Mouse (Mus musculus) heart, postnatal 10 days (tissue): Measurements from ENCODE around the gene Gm10642. TPM values are rescaled to one million over a fixed set of nuclear protein-coding genes. Genes with fewer than 3 reads are reported as not detected.

ENCODE experiments used
- DNase-seq, 2 experiments: peaks; one replicate each; pipeline ENCODE4 v3.0.0; 2021
- intact Hi-C: fragments of 180-260 bp; cut with DNase I; formaldehyde crosslinking; loops from one replicate; pipeline ENCODE4 v1.15.1; 2025
- total RNA-seq, 2 experiments: library from RNA; stranded (reverse); gene quantifications; 2 replicates each; pipeline ENCODE4 v1.2.3; 2021

Gene Gm10642
- under 1 TPM; 0.74 to 0.93 TPM for total RNA-seq

- DNase-seq, result peak; percentile 63 to 64
- intact Hi-C loops, result no loop called here
Measured at GRCm38 (mm10) chr9:70656130-70657007, at the start of gene Gm10642. Gene Gm10642, plus strand, starts transcription at chr9:70656251.

GRCm38 (mm10) chr9:70611026-70611673, 44.9 kb upstream of the Gm10642 start:
- DNase-seq, result peak in 1 of 2 experiments; percentile 26

DNA sequence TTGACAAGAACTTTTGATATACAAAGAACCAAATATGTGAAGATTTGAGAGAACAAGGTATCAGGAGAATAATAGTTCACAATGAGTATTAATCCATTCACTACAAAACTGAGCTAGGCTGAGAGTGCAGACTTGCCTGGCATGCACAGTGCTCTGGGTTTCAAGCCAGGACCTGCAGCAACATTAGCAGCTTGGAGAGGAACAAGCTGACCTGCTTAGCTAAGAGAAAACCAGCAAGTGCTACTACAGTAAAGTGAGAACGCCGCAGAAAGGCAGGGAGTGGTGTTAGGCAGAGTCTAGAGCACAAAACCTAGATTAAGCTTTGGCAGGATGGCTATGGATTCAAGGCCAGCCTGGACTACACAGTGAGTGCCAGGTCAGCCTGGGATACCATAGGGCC, 26.3 kb upstream of the Gm10642 start:
- intact Hi-C loops, result no loop called here
- DNase-seq, result no peak

More at GRCm38 (mm10) chr9:70611026-70611673, 44.9 kb upstream of the Gm10642 start:
- intact Hi-C loops, result no loop called here

GRCm38 (mm10) chr9:70631665-70632064, 24.4 kb upstream of the Gm10642 start:
- intact Hi-C loops, result no loop called here
- DNase-seq, result no peak

GRCm38 (mm10) chr9:70636748-70637147, 19.3 kb upstream of the Gm10642 start:
- intact Hi-C loops, result no loop called here
- DNase-seq, result no peak

DNA sequence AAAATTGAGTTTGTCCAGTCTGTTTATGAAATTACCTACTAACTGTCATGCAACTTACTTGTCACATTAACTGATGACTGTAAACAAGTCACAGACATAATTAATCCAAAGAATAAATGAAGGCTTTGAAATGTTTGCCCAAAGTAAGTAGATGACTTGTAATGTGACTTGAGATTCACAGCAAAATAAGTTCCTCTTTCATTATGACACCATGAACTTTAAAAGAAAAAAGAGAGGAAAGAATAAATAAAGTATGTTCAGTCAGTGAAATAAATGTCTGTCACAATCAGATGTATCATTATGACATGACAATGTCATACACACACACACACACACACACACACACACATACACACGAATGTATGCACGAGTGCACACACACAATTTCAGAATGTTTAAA, 5.8 kb upstream of the Gm10642 start:
- intact Hi-C loops, result no loop called here
- no peak for DNase-seq

DNA sequence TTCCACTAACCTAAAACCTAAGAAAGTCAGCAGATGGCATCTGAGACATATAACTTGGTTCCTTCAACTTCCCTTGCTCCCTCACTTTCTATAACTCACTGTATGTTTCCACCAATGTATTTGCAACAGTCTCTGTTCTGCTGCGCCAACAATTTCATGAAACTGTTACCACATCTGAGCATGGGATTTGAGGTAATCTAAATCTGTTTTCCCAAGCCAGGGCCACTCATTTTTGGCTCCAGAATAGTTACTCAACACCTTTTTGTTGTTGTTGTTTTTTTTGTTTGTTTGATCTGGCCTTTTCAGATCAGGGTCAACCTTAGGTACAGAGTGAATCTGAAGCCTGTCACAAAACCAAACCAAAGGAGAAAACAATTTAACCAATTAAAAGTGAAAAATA, 5.1 kb upstream of the Gm10642 start:
- DNase-seq, result no peak
- intact Hi-C loops, result no loop called here

DNA sequence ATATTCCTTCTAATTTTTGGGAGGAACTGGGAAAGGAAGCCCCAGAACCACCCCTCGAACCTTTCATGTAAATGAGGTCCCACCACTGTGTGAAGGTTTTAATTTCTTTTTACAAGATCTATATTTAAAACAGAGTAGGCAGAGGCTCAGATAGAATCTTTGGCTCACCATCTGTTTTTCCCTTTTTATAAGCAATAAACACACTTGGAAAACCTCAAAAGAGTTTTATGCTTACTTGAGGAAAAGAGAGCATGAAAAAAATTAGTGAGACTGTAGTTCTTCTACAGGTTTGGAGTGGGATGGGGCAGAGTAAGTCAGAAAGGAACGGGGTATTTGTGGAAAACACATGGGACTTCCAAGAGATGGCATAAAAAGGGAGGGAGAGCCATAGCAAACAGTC, 3.8 kb upstream of the Gm10642 start:
- intact Hi-C loops, result no loop called here
- DNase-seq, result no peak

DNA sequence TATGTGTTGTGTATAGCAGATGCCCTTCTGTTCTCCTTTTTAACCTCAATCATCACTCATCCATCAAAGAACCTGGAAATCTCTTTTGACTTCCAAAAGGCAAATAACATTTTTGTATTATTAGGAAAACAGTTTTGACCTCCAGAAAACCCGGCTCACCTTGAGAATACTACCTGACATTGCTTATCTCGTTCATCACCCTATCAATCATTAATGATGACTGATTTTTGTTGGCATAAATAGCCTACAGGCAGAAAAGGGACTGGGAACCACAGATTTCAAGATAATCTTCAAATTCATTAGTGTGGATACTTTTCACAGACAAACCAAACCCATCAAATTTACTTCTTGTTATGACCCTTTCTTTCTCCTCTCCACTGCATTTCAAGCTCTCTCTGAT, 2.2 kb upstream of the Gm10642 start:
- DNase-seq, result no peak
- intact Hi-C loops, result no loop called here

DNA sequence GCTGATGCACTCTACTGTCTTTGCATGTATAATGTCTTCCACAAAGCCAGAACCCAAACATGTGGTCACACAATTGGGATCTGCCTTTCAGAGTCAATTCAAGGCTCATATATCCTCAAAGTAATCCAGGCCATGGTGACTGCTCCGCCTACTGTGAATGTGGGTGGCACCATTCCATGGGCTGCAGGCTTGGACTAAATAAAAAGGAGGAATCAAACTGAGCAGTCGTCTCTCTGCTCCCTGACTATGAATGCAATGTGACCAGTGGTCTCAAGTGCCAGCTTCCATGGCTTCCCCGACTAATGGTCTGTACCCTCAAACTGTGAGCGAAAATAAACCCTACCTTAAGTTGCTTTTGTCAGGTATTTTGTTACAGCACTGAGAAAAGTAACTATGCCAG, 1.6 kb upstream of the Gm10642 start:
- DNase-seq, result no peak
- intact Hi-C loops, result no loop called here

DNA sequence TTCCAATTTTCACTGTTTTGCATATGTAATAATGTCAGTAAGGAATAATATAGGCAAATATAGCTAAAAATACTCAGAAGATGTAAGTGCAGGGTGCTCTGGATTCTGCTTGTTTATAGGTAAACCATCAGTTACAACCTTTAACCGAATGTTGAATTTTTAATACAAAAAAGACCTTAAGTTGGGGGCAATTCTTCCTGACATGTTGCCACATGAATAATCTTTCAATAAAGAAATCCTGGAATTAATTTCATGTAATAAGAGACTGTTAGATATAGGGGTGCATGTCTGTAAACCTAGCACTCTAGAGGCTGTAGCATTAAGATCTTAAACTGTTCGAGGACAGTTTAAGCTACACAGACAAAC, 304 bp upstream of the Gm10642 start:
- DNase-seq, result no peak
- intact Hi-C loops, result no loop called here

- intact Hi-C loops, result no loop called here
- peak; percentile 97 to 98 for DNase-seq
Measured at GRCm38 (mm10) chr9:70657013-70657967, 1.2 kb downstream of the Gm10642 start, which contains the start of gene Mindy2. Gene Mindy2, minus strand, starts transcription at chr9:70657174.

- intact Hi-C loops, result no loop called here
- no peak for DNase-seq
Measured at GRCm38 (mm10) chr9:70658266-70658665, 2.2 kb downstream of the Gm10642 start.

DNA sequence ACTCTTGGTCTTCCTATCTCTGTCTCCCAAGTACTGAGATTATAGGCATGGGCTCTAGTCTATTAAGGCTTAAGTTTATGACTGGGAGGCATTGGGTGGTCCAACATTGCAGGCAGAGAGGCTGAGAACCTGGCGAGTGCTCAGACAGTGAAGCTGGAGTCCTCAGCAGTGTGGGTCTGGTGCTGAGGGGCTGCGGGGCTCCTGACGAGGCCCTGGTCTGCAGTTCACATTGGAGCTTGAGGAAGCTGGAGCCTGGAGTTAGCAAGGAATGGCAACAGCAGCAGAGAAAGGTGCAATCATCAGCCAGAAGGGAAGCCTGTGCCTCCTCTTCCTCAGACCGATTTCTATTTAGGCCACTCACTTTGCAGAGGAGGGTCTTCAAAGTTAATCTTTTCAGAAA, 8.8 kb downstream of the Gm10642 start:
- intact Hi-C loops, result loop anchor here (10.0 kb wide), 1 partner anchor 520 kb away; no protein-coding TSS in a partner anchor
- DNase-seq, result no peak

DNA sequence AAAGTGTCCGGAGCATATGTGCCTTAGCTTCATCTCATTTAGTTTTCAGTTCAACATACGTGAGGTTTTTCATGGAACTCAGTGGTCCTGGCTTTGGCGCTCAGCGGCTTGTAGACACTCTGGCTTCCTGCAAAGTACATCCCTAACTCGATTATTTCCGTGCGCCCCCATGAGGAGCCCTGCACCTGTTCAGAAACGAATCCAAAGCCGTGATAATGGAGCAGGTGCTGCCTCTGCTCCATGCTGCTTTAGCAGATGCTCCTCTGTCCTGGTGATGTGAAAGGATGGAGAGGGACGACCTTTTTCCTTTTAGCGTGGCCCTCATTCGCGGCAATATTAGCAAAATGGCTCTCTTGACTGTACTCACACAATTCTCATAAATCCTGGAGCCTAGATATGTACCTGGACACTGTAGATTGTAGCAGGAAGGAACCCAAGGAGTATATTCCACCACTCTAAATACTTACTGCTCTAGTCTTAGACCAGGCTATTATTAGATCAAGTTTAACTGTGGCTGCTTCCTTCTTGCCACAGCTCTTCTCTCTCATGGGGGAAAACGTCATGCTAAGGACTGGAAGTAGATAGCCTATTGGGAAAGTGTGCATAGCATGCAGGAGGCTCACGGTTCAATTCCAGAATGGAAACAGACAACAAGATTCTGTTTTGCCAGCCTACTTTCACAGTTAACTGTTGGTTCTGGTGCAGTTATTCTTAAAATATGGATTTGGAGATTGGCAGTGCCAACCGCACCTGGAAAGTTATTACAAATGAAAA, 9.5 kb downstream of the Gm10642 start:
- intact Hi-C loops, result loop anchor here (10.0 kb wide), 1 partner anchor 519 kb away; no protein-coding TSS in a partner anchor
- DNase-seq, result no peak

GRCm38 (mm10) chr9:70666811-70667210, 10.8 kb downstream of the Gm10642 start:
- intact Hi-C loops, result loop anchor here (10.0 kb wide), 1 partner anchor 518 kb away; no protein-coding TSS in a partner anchor
- DNase-seq, result peak in 1 of 2 experiments; percentile 29

GRCm38 (mm10) chr9:70668048-70668447, 12.0 kb downstream of the Gm10642 start:
- DNase-seq, result no peak
- intact Hi-C loops, result loop anchor here (10.0 kb wide), 1 partner anchor 517 kb away; no protein-coding TSS in a partner anchor

DNA sequence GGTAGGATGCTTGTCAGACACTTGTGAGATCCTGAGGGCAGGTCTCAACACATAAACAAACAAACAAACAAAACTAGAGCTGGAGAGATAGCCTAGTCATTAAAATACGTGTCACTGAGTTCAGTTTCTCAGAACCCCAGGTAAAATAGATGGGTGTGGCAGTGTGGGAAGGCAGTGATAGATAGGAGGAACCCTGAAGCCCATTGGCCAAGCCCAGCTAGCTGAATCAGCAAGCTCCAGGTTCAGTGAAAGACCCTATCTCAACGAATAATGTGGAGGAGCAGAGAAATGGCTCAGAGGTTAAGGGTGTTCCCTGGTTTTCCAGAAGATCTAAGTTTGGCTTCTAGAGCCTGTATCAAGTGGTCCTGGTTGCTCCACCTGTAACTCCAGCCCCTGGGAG, 13.1 kb downstream of the Gm10642 start:
- no peak for DNase-seq
- intact Hi-C loops, result loop anchor here (10.0 kb wide), 1 partner anchor 516 kb away; no protein-coding TSS in a partner anchor

DNA sequence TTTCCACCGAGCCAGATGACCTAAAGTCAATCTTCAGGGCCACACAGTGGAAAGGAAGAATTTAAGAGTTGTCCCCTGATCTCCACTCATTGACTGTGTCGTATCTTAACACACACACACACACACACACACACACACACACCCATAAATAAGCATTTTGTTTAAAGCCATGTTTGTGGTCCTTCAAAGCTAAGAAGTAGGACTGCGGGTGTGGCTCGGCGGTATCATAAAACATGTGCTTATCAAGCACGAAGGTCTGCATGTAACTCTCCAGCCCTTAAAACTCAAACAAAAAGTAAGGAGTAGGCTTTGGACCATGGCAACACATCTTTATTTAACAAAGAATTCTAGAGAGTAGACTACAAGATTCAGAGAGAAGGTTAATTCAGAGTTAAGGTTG, 14.3 kb downstream of the Gm10642 start:
- no peak for DNase-seq
- intact Hi-C loops, result loop anchor here (5.0 kb wide), 2 partner anchors 262 to 1817 kb away; no protein-coding TSS in a partner anchor

DNA sequence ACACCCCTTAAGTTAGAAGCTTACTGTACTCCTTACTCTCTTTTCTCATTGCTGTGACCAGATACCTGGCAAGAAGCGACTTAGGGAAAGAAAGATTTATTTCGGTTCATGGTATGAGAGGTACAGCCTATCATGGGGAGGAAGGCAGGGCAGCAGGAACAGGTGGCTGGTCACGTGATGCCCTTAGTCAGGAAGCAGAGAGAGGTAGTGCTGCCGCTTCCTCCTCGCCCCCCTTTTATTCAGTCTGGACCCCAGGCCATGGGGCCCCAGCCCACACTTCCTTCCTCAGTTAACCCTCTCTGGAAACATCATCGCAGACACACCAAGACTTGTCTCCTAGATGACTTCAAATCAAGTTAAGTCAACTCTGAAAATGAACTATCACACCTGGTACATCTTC, 15.2 kb downstream of the Gm10642 start:
- DNase-seq, result no peak
- intact Hi-C loops, result loop anchor here (5.0 kb wide), 2 partner anchors 261 to 1816 kb away; no protein-coding TSS in a partner anchor
